Mouse (Mus musculus): ENCODE data around the gene Alox5. TPM values are rescaled to one million over a fixed set of nuclear protein-coding genes. Genes with fewer than 3 reads are reported as not detected.

Gene Alox5
- polyA plus RNA-seq, 1 experiment from 2014 or later: 1.2 TPM

DNA sequence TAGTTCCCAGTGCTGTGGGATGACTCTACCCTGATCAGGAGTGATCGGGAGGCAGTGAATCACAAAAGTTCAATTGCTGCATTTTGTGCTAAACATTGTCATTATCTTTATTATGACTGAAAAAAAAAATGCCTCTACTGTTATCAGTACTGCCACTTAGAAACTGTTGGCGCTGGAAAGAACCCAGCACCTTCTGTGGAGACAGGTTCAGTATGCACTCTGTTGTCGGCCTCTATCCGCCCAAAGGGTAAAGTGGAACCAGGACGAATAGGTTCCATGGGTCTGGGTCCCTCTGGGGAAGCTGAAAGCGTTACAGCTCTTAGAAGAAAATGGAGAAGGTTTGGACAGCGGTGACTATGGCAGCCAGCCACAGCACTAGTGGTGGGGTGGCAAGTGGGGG, 82.1 kb downstream of the Alox5 start:
- H3K9me3 ChIP-seq (replicated peaks): no peaks in the 10 kb centered on the region
- no peak for ATAC-seq (ENCODE audit: low FRiP score)
- 0 out of 2 replicates have a peak, but pooled peaks cover 4% of the 10 kb centered on the region for H3K36me3 ChIP-seq
- no peak overlapping the region for H3K4me2 ChIP-seq (replicated peaks)
- WGBS: 93% methylated on average over 7 of the region's 7 CpGs
- H3K27me3 ChIP-seq: no peaks in the 10 kb centered on the region
- H3K9ac ChIP-seq: no peak overlapping the region
- no peak overlapping the region for H3K27ac ChIP-seq
- H3K4me3 ChIP-seq: no peak overlapping the region
- peaks cover 4% of the 10 kb centered on the region; the same call in 1 of the 2 replicates for H3K4me1 ChIP-seq

DNA sequence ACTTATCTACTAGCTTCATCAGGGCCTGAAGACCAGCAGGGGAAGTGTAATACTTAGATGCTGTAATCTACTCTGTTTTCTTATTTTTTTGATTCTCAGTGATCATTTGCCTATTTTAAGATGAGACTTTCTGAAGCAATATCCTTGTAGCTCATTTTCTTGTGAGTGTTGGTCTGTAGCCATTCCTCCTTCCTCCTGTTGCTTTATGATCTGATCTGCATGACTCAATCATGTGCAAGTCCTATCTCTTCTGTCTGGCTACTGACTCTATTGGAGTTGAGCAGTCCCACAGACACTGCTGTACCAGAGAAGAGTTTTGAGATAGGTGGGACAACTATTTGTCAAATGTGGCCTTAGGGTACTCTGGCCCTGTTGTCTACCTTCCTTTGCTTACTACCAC, 86.4 kb downstream of the Alox5 start:
- H3K4me2 ChIP-seq (replicated peaks): no peak overlapping the region
- no peak overlapping the region for H3K27ac ChIP-seq
- H3K27me3 ChIP-seq: no peaks in the 10 kb centered on the region
- no peak for ATAC-seq (ENCODE audit: low FRiP score)
- no peaks in the 10 kb centered on the region for H3K9me3 ChIP-seq (replicated peaks)
- no peaks in the 10 kb centered on the region for H3K4me1 ChIP-seq
- H3K4me3 ChIP-seq: no peak overlapping the region
- H3K36me3 ChIP-seq: 0 out of 2 replicates have a peak, but pooled peaks cover 4% of the 10 kb centered on the region
- H3K9ac ChIP-seq: no peak overlapping the region

DNA sequence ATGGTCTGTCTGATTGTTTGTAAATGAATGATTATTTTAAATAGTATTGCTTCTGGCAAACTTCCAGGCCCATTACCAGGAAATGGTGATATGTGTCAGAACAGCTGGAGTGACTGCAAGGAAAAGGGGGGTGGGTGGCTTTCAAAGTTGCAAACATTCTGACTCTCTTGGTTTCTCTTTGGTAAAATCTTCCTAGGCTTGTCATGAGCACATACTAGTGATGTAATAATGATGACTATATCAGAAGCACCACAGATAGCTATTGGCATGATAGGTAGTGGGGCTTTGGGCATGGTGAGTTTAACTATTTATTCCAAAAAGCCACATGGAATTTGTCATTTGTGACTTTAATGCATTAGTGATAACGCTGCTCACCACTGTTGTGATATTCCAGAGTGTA, 86.8 kb downstream of the Alox5 start:
- WGBS: 93% methylated on average over 1 of the region's 1 CpGs
- H3K4me2 ChIP-seq (replicated peaks): no peak overlapping the region
- no peaks in the 10 kb centered on the region for H3K9me3 ChIP-seq (replicated peaks)
- no peaks in the 10 kb centered on the region for H3K4me1 ChIP-seq
- H3K4me3 ChIP-seq: no peak overlapping the region
- H3K36me3 ChIP-seq: 0 out of 2 replicates have a peak, but pooled peaks cover 4% of the 10 kb centered on the region
- ATAC-seq (ENCODE audit: low FRiP score): no peak
- H3K27ac ChIP-seq: no peak overlapping the region
- no peak overlapping the region for H3K9ac ChIP-seq
- no peaks in the 10 kb centered on the region for H3K27me3 ChIP-seq

DNA sequence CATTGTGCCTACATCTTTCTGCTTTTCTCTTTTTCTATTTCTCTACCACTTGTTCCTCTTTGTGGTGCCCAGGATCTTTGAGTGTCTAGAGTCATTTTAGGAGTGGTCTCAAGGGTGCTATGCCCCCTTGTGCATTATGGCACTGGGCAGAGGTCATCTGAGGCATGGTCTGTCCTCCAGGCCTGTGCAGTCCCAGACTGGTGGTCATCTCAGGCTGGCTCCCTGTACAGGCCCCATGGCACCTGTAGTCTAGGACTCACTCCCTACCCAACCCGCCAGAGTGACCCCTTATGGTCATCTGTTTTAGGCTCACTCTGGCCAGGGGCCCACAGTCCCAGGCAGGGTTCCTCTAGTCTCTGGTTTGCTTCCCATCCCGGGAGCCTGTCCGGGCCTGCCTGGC, 89.5 kb downstream of the Alox5 start:
- ATAC-seq (ENCODE audit: low FRiP score): no peak
- WGBS: 88% methylated on average over 3 of the region's 3 CpGs
- Histone ChIP-seq H3K4me3 (no peak overlapping the region), H3K4me2 (replicated peaks) (no peak overlapping the region), H3K27me3 (no peaks in the 10 kb centered on the region), H3K36me3 (no peaks in the 10 kb centered on the region), H3K9me3 (replicated peaks) (no peaks in the 10 kb centered on the region), H3K27ac (no peak overlapping the region), H3K9ac (no peak overlapping the region), H3K4me1 (no peaks in the 10 kb centered on the region)

DNA sequence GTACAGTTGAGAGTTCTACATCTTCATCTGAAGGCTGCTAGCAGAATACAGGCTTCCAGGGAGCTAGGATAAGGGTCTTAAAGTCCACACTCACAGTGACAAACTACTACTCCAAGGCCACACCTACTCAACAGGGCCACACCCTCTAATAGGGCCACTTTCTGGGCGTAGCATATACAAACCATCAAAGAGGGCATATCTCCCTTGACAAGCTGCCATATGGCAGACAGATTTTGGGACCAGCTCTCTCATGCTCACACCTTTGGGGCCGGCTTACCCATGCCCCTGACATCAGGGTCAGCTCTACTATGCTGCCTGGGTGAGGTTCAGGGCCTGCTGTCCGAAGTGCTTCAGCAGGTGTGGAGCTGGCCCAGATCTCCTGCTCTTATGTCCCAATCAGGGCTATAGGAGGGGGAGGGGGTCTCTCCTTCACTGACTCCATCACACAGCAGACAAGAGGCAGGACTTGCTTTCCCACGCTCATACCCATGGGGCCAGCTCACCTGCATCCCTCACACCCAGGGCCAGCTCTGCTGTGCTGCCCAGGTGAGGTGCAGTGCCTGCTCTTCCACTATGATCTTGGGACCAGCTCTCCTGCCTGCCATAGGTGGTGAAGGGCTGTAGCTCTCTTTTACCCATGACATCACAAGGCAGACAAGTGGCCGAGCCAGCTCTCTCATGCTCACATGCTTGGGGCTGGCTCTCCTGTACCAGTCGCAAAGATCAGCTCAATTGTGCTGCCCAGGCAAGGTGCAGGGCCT, 90.6 kb downstream of the Alox5 start:
- H3K4me1 ChIP-seq: no peaks in the 10 kb centered on the region
- no peak for ATAC-seq (ENCODE audit: low FRiP score)

DNA sequence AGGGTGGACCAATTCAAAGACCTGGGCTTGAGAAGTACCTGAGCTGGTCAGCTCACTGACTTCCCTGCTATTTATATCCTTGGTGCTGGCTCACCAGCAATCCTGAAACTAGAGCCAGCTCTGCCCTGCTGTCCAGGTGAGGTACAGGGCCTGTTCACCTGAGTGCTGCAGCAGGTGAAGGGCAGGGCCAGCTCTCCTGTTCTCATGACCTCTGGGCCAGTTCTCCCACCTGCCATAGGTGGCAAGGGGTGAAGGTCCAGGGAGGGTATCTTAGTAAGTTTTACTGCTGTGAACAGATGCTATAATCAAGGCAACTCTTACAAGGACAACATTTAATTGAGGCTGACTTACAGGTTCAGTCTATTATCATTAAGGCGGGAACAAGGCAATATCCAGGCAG, 91.2 kb downstream of the Alox5 start:
- no peaks in the 10 kb centered on the region for H3K27me3 ChIP-seq
- no peak overlapping the region for H3K4me2 ChIP-seq (replicated peaks)
- no peaks in the 10 kb centered on the region for H3K9me3 ChIP-seq (replicated peaks)
- H3K4me3 ChIP-seq: no peak overlapping the region
- H3K9ac ChIP-seq: no peak overlapping the region
- H3K36me3 ChIP-seq: no peaks in the 10 kb centered on the region
- H3K27ac ChIP-seq: no peak overlapping the region
- no peaks in the 10 kb centered on the region for H3K4me1 ChIP-seq
- ATAC-seq (ENCODE audit: low FRiP score): no peak
- WGBS: 92% methylated on average over 1 of the region's 1 CpGs

More for the DNA sequence above, 90.6 kb downstream of the Alox5 start:
- Histone ChIP-seq H3K9me3 (replicated peaks) (no peaks in the 10 kb centered on the region), H3K27me3 (no peaks in the 10 kb centered on the region), H3K27ac (no peak overlapping the region), H3K4me2 (replicated peaks) (no peak overlapping the region), H3K9ac (no peak overlapping the region), H3K4me3 (no peak overlapping the region), H3K36me3 (no peaks in the 10 kb centered on the region)
- 90% methylated on average over 6 of the region's 6 CpGs for WGBS

DNA sequence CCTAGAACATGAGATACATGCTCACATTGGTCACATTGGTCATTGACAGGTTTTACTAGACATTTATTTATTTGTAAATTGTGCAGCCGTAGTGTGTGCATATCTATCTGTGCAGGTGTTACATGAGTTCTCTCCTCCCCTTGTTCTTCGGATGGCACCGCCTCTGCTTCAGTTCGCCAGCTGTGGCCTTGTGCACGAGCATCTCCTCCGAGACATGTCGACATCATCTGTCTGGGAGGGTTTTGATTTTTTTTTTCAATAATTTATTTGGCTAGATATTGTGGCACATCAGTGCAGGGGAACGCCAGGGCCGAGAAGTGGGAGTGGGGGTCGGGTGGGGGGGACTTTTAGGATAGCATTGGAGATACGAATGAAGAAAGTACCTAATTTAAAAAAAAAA, 93.0 kb downstream of the Alox5 start:
- ATAC-seq (ENCODE audit: low FRiP score): no peak
- no peaks in the 10 kb centered on the region for H3K36me3 ChIP-seq
- no peaks in the 10 kb centered on the region for H3K27me3 ChIP-seq
- H3K4me1 ChIP-seq: no peaks in the 10 kb centered on the region
- WGBS: 80% methylated on average over 11 of the region's 11 CpGs
- H3K9me3 ChIP-seq (replicated peaks): no peaks in the 10 kb centered on the region
- H3K4me3 ChIP-seq: no peak overlapping the region
- H3K27ac ChIP-seq: no peak overlapping the region
- no peak overlapping the region for H3K4me2 ChIP-seq (replicated peaks)
- H3K9ac ChIP-seq: no peak overlapping the region

DNA sequence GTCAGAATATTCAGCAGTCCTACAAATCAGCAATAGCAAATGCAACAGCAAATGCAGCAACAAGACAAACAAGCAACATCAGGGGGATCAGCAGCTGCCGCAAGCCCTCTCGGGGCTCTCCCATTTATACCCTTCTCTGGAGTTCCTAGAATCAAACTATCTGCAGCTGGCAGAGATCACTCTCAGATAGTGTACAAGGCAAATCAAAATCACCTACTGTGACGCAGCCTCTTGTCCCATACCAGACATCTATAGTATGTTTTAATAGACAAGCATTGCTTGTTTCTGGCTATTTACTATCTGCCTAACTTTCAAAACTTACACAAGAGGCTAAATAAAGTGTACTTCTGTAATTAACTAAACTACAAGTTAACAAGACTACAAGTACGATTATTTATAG, 99.0 kb downstream of the Alox5 start:
- H3K27ac ChIP-seq: no peak overlapping the region
- WGBS: 90% methylated on average over 4 of the region's 4 CpGs
- H3K36me3 ChIP-seq: no peaks in the 10 kb centered on the region
- H3K27me3 ChIP-seq: no peaks in the 10 kb centered on the region
- no peak for ATAC-seq (ENCODE audit: low FRiP score)
- no peaks in the 10 kb centered on the region for H3K9me3 ChIP-seq (replicated peaks)
- H3K4me1 ChIP-seq: peaks cover 3% of the 10 kb centered on the region; the same call in 1 of the 2 replicates
- H3K9ac ChIP-seq: no peak overlapping the region
- H3K4me3 ChIP-seq: no peak overlapping the region
- H3K4me2 ChIP-seq (replicated peaks): no peak overlapping the region

DNA sequence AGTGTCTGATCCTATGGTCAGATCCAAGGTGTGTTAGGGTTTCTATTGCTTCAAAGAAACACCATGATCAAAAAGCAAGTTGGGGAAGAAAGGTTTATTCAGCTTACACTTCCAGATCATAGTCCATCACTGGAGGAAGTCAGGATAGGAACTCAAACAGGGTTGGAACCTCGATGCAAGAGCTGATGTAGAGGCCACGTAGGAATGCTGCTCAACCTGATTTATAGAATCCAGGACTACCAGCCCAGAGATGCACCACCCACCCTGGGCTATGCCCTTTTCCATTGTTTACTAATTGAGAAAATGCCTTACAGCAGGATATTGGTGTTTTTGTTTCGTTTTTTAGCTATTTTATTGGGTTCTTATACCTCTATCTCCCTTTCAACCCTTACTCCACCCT, 99.5 kb downstream of the Alox5 start:
- Histone ChIP-seq H3K9ac (no peak overlapping the region), H3K36me3 (no peaks in the 10 kb centered on the region), H3K4me2 (replicated peaks) (no peak overlapping the region), H3K9me3 (replicated peaks) (no peaks in the 10 kb centered on the region), H3K4me3 (no peak overlapping the region), H3K27me3 (no peaks in the 10 kb centered on the region), H3K27ac (no peak overlapping the region), H3K4me1 (peaks cover 3% of the 10 kb centered on the region; the same call in 1 of the 2 replicates)
- WGBS: 99% methylated on average over 3 of the region's 3 CpGs
- ATAC-seq (ENCODE audit: low FRiP score): no peak

Other genes starting within 250 kb of the Alox5 start
- 8.9 and 9.7 TPM in 2 replicates for gene Zfand4, start 197.0 kb downstream of the Alox5 start, polyA plus RNA-seq (2016; fragmentation: Nextera tagmentation; extraction: Ambion mirVana)
- gene March8, start 123.2 kb downstream of the Alox5 start, polyA plus RNA-seq (2016; fragmentation: Nextera tagmentation; extraction: Ambion mirVana): 65.0 and 68.5 TPM in 2 replicates
- gene Olfr211, start 27.9 kb upstream of the Alox5 start, polyA plus RNA-seq (2016; fragmentation: Nextera tagmentation; extraction: Ambion mirVana): not detected in 2 replicates
- gene Olfr212, start 45.3 kb upstream of the Alox5 start, polyA plus RNA-seq (2016; fragmentation: Nextera tagmentation; extraction: Ambion mirVana): 0.08 TPM in 1 of 2 replicates, not detected in the other
- gene Olfr213, start 77.3 kb upstream of the Alox5 start, polyA plus RNA-seq (2016; fragmentation: Nextera tagmentation; extraction: Ambion mirVana): not detected in 2 replicates
- gene Gm5580, start 90.0 kb upstream of the Alox5 start, polyA plus RNA-seq (2016; fragmentation: Nextera tagmentation; extraction: Ambion mirVana): 0.23 and 0.52 TPM in 2 replicates
- not detected in 2 replicates for gene Olfr214, start 93.1 kb upstream of the Alox5 start, polyA plus RNA-seq (2016; fragmentation: Nextera tagmentation; extraction: Ambion mirVana)
- gene Olfr215, start 123.0 kb upstream of the Alox5 start, polyA plus RNA-seq (2016; fragmentation: Nextera tagmentation; extraction: Ambion mirVana): not detected in 2 replicates
- 237 and 251 TPM in 2 replicates for gene Zfp422, start 167.8 kb upstream of the Alox5 start, polyA plus RNA-seq (2016; fragmentation: Nextera tagmentation; extraction: Ambion mirVana)
- gene Depp1, start 189.4 kb upstream of the Alox5 start, polyA plus RNA-seq (2016; fragmentation: Nextera tagmentation; extraction: Ambion mirVana): 9.5 and 9.7 TPM in 2 replicates
- gene Rassf4, start 212.8 kb upstream of the Alox5 start, polyA plus RNA-seq (2016; fragmentation: Nextera tagmentation; extraction: Ambion mirVana): 38.7 and 46.7 TPM in 2 replicates